Mouse (Mus musculus): ENCODE measurements around the gene Chmp4b. TPM values are rescaled to one million over a fixed set of nuclear protein-coding genes. Genes with fewer than 3 reads are reported as not detected.
A peak's percentile ranks its signal among the peaks of the same experiment; 100 is the strongest.

Chmp4b gene
- 277 and 314 TPM in 2 replicates for polyA plus RNA-seq (2012; rRNA removed)

DNA sequence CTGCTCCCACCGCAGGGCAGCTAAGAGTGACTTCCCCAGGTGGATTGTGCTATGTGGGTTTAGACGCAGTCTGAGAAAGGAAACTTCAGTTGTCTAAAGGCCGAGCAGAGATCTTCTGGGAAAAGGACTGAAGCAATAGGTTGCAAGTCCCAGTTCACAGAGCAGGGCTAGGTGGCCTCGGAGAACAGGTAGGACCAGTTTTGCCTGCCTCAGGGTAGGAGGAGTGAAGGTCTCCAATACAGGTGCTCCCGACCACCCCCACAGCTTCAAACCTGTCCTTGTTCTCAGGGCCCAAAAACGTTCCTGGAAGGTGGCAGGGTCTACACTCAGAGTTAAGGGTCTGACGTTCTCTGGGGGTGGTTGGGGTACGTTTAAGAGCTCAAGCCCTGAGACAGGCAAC lies at the start of gene Chmp4b:
TSS of gene Chmp4b (plus strand) at position 343 of the 400 bp plus-strand sequence.
- DNase-seq (ENCODE audit: extremely low spot score in 1 of 2, low spot score in 1 of 2): no peak

DNA sequence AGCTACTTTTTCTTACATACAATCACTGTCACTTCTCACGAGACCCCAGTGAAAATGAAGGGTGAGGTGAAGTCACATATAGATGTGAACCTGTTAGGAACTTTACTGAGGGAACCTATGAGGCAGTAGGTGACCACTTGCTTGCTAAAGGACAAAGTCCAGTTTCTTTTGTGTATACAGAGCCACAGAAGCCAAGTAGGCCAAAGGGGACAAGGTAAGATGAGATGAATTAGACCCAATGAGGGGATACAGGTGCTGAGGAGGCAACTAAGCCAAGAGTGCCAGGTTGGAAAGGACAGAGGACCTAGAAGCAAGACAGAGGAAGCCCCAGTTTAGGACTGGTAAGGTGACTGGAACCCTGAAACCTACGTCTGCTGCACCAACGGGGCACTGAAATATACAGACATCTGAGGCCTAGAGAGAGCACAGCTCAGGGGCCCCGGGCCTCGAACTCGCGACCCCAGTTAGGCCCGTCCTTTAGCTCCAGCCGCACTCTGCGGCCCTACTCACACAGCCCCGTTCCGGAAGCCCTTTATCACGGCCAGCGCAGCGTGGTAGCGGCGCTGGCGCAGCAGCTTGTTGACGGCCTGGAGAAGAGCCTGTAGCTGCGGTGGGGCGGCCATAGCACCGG lies 48.4 kb upstream of the Chmp4b start:
- DNase-seq (ENCODE audit: extremely low spot score in 1 of 2, low spot score in 1 of 2): no peak

DNA sequence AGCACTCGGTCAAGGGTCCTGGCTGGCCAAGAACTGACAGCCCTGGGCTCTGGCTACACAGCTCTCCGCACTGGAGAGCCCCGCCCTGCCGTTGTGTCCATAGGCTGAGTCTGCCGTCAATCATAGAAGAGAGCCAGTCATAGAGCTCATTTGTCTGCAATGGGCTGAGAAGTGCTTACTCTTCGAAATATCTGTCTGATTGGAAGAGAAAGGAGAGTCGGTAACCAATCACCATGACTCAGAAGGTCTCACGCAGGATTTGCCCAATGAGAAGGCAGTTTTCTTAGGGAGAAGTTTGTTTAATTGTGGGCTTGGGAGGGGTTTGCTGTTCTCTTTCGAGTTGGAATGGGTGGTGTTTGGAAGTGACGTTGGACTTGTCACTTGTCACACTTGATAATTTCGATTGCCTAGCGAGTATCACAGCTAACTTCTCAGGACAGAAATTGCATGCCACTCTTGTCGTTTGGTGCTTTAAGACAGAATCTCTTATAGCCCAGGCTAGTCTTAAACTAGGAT lies 47.8 kb upstream of the Chmp4b start, which contains the start of gene Pxmp4:
TSS of gene Pxmp4 (minus strand) at position 71 of the 516 bp plus-strand sequence.
- DNase-seq (ENCODE audit: extremely low spot score in 1 of 2, low spot score in 1 of 2): peak; percentile 99 to 100

DNA sequence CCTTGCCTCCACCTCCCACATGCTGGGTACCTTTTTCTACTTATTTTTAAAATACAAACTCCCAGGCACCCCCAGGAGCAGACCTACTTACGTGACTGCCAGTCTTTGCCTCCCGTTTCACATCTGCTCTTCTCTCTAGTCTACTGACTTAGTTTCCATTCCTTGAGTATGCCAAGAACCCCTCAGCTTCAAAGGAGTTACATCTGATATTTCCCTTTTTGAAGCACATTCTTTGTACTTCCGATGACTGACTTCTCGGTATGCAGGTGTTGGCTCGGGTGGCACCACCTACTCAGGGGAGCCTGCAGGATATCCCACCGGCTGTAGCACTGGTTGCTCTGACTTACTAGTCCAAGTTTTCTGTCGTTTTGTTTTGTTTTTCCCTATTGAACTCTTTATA lies 47.3 kb upstream of the Chmp4b start:
- DNase-seq (ENCODE audit: extremely low spot score in 1 of 2, low spot score in 1 of 2): no peak

DNA sequence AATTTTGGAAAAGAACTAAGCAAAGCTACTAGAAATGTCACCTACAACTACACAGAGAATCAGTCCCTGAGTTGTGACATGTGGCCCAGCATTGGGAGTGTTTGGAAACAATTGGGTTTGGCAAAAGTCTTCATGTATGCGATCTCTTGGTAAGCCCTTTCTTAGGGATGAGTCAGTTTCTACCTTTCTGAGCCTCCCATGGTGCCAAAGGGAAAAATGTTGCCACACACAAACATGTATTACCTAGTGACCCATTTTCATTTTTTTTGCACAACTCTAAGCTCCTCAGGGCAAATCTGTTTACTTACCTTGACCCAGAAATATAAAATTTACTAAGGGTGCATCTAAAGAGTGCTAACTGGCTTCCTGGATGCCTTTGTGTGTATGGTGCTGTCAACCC lies 44.5 kb upstream of the Chmp4b start:
- DNase-seq (ENCODE audit: extremely low spot score in 1 of 2, low spot score in 1 of 2): no peak

DNA sequence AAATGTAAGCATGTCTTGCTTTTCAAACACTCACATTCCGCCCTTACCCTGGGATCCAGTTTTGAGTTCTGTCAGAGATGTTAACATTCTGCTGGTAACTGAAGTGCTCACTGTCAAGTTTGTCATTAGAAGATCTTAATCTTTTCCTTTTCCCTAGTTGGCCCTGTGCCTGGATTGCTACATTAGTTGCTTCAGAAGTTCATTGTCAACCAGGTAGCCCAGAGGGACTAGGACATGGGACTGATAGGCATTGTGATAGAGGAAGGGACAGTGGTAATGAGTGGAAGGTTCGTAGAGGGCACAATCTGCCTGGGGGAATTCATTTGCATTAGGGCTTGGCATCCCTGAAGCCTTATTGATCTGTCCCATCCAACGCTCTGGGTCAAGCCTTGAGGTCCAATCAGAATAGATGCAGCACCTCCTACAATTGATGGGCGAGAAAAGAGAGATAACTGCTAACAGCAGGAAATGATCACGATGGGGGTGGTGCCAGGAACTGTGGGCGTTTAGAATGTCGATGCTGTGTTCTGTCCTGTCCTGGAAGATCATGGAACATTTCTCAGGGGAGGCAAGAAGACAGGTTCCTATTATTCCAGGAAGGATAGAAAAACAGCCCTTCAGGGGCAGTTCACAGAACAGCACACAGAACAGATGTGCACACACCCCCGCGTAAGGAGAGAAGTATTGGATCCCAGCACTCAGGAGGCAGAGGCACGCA lies 42.3 kb upstream of the Chmp4b start:
- no peak for DNase-seq (ENCODE audit: extremely low spot score in 1 of 2, low spot score in 1 of 2)

DNA sequence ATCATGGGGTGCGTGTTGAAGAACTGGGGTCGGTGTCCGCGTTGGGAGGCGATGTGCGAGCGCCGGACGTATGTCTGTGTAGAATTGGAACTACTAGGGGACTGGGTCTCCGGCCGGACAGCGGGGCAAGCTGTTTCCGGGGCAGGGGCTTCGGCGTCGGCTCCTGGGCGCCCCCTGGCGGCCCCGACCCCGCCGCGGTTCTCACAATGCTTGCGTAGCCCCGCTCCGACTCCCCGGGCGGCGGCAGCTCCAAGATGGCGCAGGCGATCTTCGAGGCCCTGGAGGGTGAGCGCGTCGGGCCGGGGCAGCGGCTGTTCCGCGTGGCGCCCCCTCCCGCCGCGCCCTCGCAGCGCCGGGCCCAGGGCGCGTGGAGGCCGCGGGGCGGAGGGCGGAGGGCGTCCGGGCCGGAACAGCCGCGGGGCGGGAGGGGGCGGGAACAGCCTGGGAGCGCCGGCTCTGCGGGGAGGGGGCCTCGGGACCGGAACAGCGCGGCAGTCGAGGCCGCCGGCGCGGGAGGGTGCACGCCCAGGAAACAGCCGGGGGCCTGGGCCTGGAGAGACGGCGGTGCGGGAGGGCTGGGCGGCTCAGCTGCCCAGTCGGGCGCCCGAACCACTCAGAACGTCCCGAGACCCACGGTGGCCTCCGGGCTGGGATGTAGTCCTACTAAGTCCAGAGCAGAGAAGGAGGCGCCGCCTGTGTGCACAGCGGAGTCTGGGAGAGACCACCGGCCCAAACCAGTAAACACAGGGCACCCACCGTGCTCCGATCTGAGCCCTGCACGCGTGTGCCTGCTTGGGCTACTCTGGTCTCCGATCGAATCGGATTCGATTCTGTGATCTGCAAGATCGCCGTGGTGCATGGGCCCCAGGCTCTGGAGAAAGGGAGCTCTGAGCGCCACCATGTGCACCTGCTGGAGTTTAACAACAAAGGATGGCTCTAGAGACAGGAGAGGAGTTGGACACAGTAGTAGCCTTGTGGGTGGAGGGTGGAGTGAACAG lies 38.1 kb upstream of the Chmp4b start, which contains the start of the genes Zfp341 and 4930519P11Rik:
TSS of gene Zfp341 (plus strand) at position 180 of the 998 bp plus-strand sequence.
TSS of gene 4930519P11Rik (minus strand) at position 320 of the 998 bp plus-strand sequence.
- peak; percentile 76 to 89 for DNase-seq (ENCODE audit: extremely low spot score in 1 of 2, low spot score in 1 of 2)

DNA sequence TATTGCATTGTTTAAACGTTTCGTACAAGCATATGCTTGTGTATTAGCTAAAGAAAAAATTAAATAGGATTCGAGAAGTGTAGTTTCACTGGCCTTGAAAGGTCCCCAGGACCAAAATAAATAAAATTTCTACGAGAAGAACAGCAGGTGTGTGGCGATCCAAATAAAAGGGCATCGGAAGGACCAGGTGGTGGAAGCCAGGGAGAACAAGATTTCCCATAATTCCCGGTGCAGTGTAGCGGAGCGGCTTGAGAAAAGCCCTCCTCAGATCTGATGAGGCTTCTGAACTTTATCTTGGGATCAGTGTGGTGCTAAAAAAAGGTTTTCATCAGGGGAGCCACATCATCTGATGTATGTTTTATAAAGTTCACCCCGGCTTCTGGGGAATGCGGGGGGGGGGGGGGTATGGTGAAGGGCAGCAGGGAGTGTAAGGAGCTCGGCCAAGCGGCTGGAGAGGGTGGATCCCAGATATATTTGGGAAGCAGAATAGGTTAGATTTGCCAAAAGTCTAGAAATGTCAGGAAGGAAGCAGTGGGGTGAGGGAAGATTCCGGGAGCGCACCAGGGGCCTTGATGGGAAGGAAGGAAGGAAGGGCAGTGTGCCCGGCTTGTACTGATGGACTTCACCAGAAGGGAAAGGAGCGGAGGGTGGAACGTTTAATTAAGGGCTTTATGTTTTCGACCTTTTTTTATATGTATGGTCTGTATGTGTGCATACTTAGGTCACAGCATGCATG lies 36.5 kb upstream of the Chmp4b start:
- DNase-seq (ENCODE audit: extremely low spot score in 1 of 2, low spot score in 1 of 2): no peak

DNA sequence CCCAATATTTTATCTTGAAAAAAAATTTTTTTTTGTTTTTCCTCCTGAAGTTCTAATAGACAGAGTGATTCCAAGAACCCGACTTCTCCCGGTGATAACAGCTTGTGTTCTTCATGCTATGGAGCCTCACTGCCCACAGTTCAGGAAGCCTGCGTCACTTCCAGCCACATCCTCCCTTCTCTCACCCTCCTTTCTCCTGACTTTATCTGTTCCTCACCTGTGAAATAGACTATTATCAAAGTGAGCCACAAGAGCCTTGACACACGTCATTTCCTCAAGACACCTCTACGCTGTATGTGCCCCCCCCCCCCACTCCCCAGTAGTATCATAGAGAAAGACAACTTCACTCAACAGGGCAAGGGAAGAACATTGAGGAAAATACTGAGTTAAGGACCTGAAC lies 35.8 kb upstream of the Chmp4b start:
- DNase-seq (ENCODE audit: extremely low spot score in 1 of 2, low spot score in 1 of 2): no peak

DNA sequence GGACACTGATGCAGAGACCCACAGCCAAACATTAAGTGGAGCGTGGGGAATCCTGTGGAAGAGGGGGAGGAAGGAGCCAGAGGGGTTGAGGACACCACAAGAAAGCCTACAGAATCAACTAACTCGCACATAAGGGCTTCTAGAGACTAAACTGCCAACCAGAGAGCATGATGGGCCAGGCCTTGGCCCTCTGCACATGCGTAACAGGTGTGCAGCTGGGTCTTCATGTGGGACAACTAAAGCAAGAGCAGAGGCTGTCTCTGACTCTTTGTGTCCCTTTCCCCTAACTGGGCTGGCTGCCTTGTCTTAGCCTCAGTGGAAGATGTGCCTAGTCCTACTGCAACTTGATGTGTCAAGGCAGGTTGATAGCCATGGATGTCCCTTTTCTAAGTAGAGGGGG lies 34.4 kb upstream of the Chmp4b start:
- DNase-seq (ENCODE audit: extremely low spot score in 1 of 2, low spot score in 1 of 2): no peak

DNA sequence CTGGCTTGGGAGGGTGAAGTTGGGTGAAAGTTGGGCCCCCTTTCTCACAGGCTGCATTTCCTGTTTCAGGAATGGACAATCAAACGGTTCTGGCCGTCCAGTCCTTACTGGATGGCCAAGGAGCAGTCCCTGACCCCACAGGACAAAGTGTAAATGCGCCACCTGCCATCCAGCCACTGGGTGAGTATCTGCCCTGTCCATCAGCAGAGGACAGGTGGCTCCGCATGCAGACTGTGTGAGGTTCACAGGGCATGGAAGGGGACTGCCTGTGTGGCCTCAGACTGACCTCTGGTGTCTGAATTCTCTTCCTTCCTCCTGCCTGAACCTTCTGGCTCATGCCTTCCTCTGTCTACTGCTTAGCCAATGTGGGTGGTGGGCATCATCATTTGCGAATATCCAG lies 29.8 kb upstream of the Chmp4b start:
- DNase-seq (ENCODE audit: extremely low spot score in 1 of 2, low spot score in 1 of 2): no peak

DNA sequence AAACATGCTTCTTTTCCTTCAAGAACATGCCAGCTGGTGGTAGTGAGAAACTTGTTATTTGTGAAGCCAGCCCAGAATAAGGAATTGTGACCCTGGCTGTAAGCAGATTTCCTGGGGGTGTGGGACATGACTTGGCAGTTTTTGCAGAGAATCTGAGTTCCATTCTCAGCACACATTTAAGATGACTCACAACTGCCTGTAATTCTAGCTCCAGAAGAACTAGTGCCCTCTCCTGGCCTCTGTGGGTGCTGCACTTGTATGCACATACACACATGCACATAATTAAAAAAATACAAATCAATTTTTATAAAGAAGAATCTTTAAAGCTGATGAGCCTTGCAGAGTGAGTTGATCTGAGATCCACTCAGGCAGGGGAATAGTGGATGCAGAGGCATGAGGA lies 27.4 kb upstream of the Chmp4b start:
- no peak for DNase-seq (ENCODE audit: extremely low spot score in 1 of 2, low spot score in 1 of 2)

DNA sequence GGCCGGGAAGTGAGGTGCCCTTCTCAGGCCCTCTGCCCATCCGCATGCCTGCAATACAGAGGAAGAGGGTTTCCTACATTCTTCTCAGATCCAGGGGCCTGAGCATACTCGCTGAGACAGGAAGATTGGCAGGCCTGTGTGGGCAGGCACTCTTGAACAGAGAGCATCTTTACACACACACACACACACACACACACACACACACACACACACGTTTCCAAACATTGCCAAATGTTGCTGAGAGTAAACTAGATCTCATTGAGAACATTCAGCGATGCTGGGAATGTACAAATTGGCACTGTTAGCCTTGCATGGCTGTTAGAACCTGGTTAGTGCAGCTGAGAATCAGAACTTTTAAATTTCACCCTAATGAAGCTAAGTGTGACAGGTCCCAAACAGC lies 21.0 kb upstream of the Chmp4b start:
- no peak for DNase-seq (ENCODE audit: extremely low spot score in 1 of 2, low spot score in 1 of 2)

DNA sequence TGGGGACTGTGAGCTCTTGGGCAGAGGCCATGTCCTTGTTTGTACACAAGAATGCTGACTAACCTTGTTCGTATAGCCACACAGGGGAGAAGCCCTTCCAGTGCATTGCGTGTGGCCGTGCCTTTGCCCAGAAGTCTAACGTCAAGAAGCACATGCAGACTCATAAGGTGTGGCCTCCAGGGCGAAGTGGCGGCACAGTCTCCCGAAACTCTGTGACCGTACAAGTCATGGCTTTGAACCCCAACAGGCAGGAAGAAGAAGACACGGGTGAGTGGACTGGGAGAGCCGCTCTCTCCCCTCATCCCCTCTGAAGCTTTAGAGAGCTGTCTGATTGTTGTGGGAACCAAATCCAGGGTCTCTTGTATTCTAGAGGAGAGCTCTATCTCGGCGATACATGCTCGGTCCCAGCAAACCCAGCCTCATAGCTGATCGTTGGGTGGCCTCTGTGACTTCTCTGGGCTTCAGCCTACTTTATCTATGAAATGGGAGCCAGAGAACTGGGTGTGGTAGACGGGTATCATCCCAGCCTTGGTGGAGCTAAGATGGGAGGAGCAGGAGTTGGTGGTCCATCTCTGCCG lies 19.2 kb upstream of the Chmp4b start:
- no peak for DNase-seq (ENCODE audit: extremely low spot score in 1 of 2, low spot score in 1 of 2)

DNA sequence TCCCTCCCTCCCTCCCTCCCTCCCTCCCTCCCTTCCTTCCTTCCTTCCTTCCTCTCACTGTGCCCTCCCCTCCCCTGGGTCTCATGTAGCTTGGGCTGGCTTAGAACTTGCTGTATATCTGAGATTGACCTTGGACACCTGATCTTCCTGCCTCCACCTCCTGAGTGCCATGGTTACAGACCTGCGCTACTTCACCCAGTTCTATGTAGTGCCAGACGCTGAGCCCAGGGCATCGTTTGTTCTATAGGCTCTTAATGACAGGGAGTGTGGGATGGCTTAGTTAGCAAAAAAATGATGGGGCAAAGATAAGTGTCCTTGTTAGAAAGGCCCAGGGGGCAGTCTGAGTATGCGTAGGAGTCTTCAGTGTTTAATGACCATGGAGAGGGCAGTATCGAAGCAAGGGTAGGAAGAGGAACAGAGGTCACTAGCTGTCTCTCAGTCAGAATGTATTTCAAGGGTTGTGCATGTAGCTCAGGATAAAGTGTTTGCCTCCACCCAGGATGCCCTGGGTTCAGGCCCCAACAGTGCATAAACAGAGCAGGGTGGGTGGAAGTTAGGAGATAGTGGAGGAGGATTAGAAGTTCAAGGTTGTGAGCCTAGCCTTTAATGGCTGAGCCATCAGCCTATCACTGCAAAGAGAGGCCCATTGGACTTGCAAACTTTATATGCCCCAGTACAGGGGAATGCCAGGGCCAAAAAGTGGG lies 18.3 kb upstream of the Chmp4b start:
- no peak for DNase-seq (ENCODE audit: extremely low spot score in 1 of 2, low spot score in 1 of 2)

DNA sequence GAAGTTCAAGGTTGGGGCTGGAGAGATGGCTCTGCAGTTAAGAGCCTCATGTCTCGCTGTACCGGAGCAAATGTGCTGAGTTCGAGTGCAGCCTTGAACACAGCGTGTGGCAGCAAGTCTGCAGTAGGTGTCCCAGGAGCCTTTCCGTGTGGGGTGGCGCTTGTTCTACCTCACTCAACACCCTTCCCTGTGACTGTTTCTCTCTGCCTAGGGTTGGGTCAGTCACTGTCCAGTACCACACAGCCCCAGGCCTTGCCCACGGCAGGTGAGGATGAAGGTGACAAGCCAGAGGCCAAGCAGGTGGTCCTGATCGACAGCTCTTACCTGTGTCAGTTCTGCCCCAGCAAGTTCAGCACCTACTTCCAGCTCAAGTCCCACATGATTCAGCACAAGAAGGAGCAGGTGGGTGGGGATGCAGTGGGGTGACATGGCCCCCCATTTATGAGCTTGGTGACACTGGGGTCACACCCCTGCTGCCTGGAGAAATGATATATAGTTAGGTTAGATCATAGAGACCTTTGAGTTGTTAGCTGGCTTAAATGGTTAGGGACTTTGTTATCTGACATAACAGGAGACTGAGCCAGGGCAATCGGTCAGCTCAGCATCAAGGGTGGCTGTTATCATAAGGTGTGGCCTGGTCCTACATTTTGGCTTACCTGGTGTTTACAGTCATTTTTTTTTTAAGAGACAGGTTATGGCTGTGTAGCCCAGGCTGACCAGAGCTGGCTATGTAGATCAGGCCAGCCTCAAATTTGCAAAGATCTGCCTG lies 17.4 kb upstream of the Chmp4b start:
- no peak for DNase-seq (ENCODE audit: extremely low spot score in 1 of 2, low spot score in 1 of 2)

DNA sequence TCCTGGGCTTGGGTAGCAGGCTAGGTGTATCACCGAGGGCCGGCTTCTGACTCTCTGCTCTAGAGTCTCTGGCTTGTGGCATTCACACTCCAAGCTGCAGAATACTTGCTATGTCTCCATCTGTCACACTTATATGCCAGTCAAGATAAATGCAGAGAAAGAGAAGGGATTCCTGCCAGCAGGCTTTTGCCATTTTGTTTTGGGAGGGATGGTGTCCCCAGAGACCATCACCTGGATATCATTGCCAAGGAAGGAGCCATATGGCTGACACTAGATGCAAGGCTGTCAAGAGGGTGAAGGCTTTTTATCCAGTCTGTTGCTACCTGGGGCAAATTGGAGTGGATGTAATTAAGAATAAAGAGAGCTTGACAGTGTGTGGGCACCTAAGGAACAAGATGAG lies 15.7 kb upstream of the Chmp4b start:
- DNase-seq (ENCODE audit: extremely low spot score in 1 of 2, low spot score in 1 of 2): no peak

DNA sequence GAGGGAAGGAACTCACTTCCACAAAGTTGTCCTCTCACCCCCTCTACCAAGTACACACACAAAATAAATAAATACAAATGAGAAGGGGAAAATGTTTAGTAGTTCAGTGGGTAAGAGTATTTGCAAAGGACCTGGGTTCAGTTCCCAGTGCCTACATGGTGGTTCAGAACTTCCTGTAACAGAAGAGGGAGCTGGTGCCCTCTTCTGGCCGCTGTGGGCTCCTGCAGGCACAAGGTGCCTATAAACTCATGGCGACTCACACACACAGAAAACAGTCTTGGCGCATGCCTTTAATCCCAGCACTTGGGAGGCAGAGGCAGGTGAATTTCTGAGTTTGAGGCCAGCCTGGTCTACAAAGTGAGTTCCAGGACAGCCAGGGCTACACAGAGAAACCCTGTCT lies 13.0 kb upstream of the Chmp4b start:
- DNase-seq (ENCODE audit: extremely low spot score in 1 of 2, low spot score in 1 of 2): no peak

Data from frontal cortex, adult 2 months (tissue).